Mouse (Mus musculus) midbrain, embryonic 16.5 days (tissue): Measurements from ENCODE around the gene Crebl2. TPM values are rescaled to one million over a fixed set of nuclear protein-coding genes. Genes with fewer than 3 reads are reported as not detected.

ENCODE experiments used
- ATAC-seq: fragments of 200-750 bp; cut with Nextera tagmentation; 2 replicates; pipeline ENCODE4 v1.8.0; 2017; ENCODE audit warnings: moderate TSS enrichment
- H3K27ac ChIP-seq: fragments of 300-500 bp; sonication (generic); 2 replicates; pipeline ENCODE4 v1.5.1; 2014; ENCODE audit warnings: mild to moderate bottlenecking, low read length, mixed read lengths
- H3K27me3 ChIP-seq: fragments of 300-500 bp; sonication (generic); 2 replicates; pipeline ENCODE4 v1.6.1; 2014; ENCODE audit warnings: low read depth, low read length, mixed read lengths; ENCODE audit not compliant: control insufficient read depth, insufficient read depth
- H3K36me3 ChIP-seq: fragments of 300-500 bp; sonication (generic); 2 replicates; pipeline ENCODE4 v1.6.1; 2014; ENCODE audit warnings: mild to moderate bottlenecking, low read length, moderate library complexity, mixed read lengths; ENCODE audit not compliant: control insufficient read depth, insufficient read depth
- H3K4me1 ChIP-seq: fragments of 300-500 bp; sonication (generic); 2 replicates; pipeline ENCODE4 v1.6.1; 2014; ENCODE audit warnings: mild to moderate bottlenecking, low read length, mixed read lengths; ENCODE audit not compliant: control insufficient read depth, insufficient read depth
- H3K4me2 ChIP-seq: fragments of 300-500 bp; sonication (generic); 2 replicates; pipeline ENCODE4 v1.6.1; 2014; ENCODE audit warnings: mild to moderate bottlenecking, low read length, mixed read lengths
- H3K4me3 ChIP-seq: fragments of 300-500 bp; sonication (generic); 2 replicates; pipeline ENCODE4 v1.5.1; 2014; ENCODE audit warnings: low read depth, mild to moderate bottlenecking, low read length, moderate library complexity, mixed read lengths
- H3K9ac ChIP-seq: fragments of 300-500 bp; sonication (generic); 2 replicates; pipeline ENCODE4 v1.6.1; 2014; ENCODE audit warnings: low read depth, low read length, mixed read lengths
- H3K9me3 ChIP-seq: fragments of 300-500 bp; sonication (generic); replicated peaks from 2 replicates; pipeline ENCODE4 v1.6.1; 2014; ENCODE audit warnings: mild to moderate bottlenecking, low read length, mixed read lengths; ENCODE audit not compliant: control insufficient read depth, poor library complexity, severe bottlenecking
- WGBS: fragments of 180-500 bp; shearing (Covaris S2); extraction: QIAGEN DNeasy Blood & Tissue Kit; methylation state at CpG from one replicate; pipeline ENCODE4 v1.1.7; 2014; 5-methylcytosine and 5-hydroxymethylcytosine counted together
- polyA plus RNA-seq: library from polyadenylated mRNA; unstranded; fragments of >200 nt; fragmentation: Nextera tagmentation; extraction: Ambion mirVana; gene quantifications from 2 replicates; pipeline ENCODE4 v1.2.1, GENCODE M21; 2015

Crebl2 gene
- polyA plus RNA-seq, 1 experiment from 2014 or later = 4.8 TPM

- WGBS = 74% methylated on average over 2 of the region's 2 CpGs
- no peaks in the 10 kb centered on the region for H3K9me3 ChIP-seq
- no peak overlapping the region for H3K9ac ChIP-seq
- H3K27me3 ChIP-seq = no peaks in the 10 kb centered on the region
- peaks cover 31% of the 10 kb centered on the region for H3K36me3 ChIP-seq
- no peak overlapping the region for H3K27ac ChIP-seq
- ATAC-seq = no peak
- no peak overlapping the region for H3K4me2 ChIP-seq
- H3K4me3 ChIP-seq = no peak overlapping the region
- no peaks in the 10 kb centered on the region for H3K4me1 ChIP-seq
These were observed 43.1 kb downstream of the Crebl2 start for GRCm38 (mm10) chr6:134873018-134873417.

DNA sequence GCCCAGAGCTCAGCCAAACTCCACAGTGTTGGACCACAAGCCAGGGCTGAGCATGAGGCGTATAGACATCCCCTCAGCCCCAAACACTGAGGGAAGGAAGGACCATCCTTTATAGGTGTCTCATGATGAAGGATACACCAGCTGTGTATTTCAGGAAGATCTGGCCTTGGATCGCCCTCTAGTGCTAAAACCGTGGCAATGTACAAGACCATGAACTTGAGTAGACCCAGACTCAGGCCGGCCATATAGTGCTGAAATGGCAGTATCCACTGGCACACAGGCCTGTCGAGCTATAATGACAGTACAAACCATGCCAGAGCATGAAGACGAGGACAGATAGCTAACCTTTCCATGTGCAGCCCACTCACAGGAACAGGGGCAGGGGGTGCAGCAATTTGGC is 46.8 kb downstream of the Crebl2 start:
- no peaks in the 10 kb centered on the region for H3K9me3 ChIP-seq
- no peak overlapping the region for H3K9ac ChIP-seq
- H3K4me2 ChIP-seq = no peak overlapping the region
- peaks cover 12% of the 10 kb centered on the region for H3K36me3 ChIP-seq
- 80% methylated on average over 6 of the region's 6 CpGs for WGBS
- H3K4me3 ChIP-seq = no peak overlapping the region
- H3K4me1 ChIP-seq = peaks cover 16% of the 10 kb centered on the region
- no peak overlapping the region for H3K27ac ChIP-seq
- no peaks in the 10 kb centered on the region for H3K27me3 ChIP-seq
- ATAC-seq = no peak

GRCm38 (mm10) chr6:134877276-134877675 is 47.3 kb downstream of the Crebl2 start:
- Histone ChIP-seq H3K9me3 (no peaks in the 10 kb centered on the region), H3K4me2 (no peak overlapping the region), H3K27me3 (no peaks in the 10 kb centered on the region), H3K4me3 (no peak overlapping the region), H3K9ac (no peak overlapping the region), H3K4me1 (peaks cover 16% of the 10 kb centered on the region), H3K27ac (no peak overlapping the region), H3K36me3 (peaks cover 10% of the 10 kb centered on the region)
- ATAC-seq = no peak
- WGBS = 93% methylated on average over 4 of the region's 4 CpGs

- H3K36me3 ChIP-seq = peaks cover 10% of the 10 kb centered on the region
- no peaks in the 10 kb centered on the region for H3K27me3 ChIP-seq
- peaks cover 16% of the 10 kb centered on the region for H3K4me1 ChIP-seq
- ATAC-seq = no peak
- H3K4me2 ChIP-seq = no peak overlapping the region
- H3K4me3 ChIP-seq = no peak overlapping the region
- H3K9me3 ChIP-seq = no peaks in the 10 kb centered on the region
- H3K27ac ChIP-seq = no peak overlapping the region
- 73% methylated on average over 1 of the region's 1 CpGs for WGBS
- H3K9ac ChIP-seq = no peak overlapping the region
These were observed 47.9 kb downstream of the Crebl2 start for GRCm38 (mm10) chr6:134877892-134878291.

DNA sequence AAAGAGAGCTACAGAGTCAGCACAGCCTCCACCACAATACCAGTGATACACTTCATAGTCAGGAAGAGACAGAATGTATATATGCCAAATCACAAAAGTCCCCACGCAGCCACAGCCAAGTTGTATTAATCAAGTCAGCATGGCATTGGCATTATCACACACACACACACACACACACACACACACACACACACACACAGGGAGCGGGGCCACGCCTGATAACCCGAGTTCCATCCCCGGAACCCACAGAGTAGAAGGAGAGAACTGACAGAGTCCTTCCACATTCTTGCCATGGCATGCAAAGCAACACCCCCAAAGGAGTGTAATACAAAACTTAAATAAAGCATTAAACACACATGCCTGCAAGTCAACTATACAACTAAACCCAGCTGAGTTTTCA is 49.6 kb downstream of the Crebl2 start:
- ATAC-seq = no peak
- H3K27ac ChIP-seq = no peak overlapping the region
- H3K9me3 ChIP-seq = no peaks in the 10 kb centered on the region
- no peak overlapping the region for H3K4me3 ChIP-seq
- WGBS = 93% methylated on average over 5 of the region's 5 CpGs
- H3K27me3 ChIP-seq = no peaks in the 10 kb centered on the region
- no peak overlapping the region for H3K9ac ChIP-seq
- peaks cover 29% of the 10 kb centered on the region for H3K4me1 ChIP-seq
- H3K36me3 ChIP-seq = peaks cover 8% of the 10 kb centered on the region
- H3K4me2 ChIP-seq = no peak overlapping the region

- Histone ChIP-seq H3K27ac (no peak overlapping the region), H3K9ac (no peak overlapping the region), H3K9me3 (no peaks in the 10 kb centered on the region), H3K27me3 (no peaks in the 10 kb centered on the region), H3K4me3 (no peak overlapping the region), H3K36me3 (peaks cover 8% of the 10 kb centered on the region), H3K4me2 (no peak overlapping the region), H3K4me1 (peaks cover 33% of the 10 kb centered on the region)
- 59% methylated on average over 2 of the region's 2 CpGs for WGBS
- ATAC-seq = no peak
These were observed 50.1 kb downstream of the Crebl2 start for GRCm38 (mm10) chr6:134880046-134880445.

- WGBS = 89% methylated on average over 4 of the region's 4 CpGs
- H3K4me3 ChIP-seq = no peak overlapping the region
- peaks cover 52% of the 10 kb centered on the region for H3K4me1 ChIP-seq
- H3K4me2 ChIP-seq = no peak overlapping the region
- no peaks in the 10 kb centered on the region for H3K27me3 ChIP-seq
- no peak overlapping the region for H3K27ac ChIP-seq
- no peaks in the 10 kb centered on the region for H3K36me3 ChIP-seq
- no peak for ATAC-seq
- H3K9ac ChIP-seq = no peak overlapping the region
- no peaks in the 10 kb centered on the region for H3K9me3 ChIP-seq
These were observed 53.7 kb downstream of the Crebl2 start for GRCm38 (mm10) chr6:134883661-134884060.

GRCm38 (mm10) chr6:134885515-134885914 is 55.6 kb downstream of the Crebl2 start:
- Histone ChIP-seq H3K36me3 (no peaks in the 10 kb centered on the region), H3K4me3 (peak overlapping the region; percentile 58; the same call in 1 of the 2 replicates), H3K4me1 (peaks cover 55% of the 10 kb centered on the region), H3K9me3 (no peaks in the 10 kb centered on the region), H3K27ac (no peak overlapping the region), H3K27me3 (no peaks in the 10 kb centered on the region), H3K9ac (no peak overlapping the region; the same call in 1 of the 2 replicates), H3K4me2 (peak overlapping the region; percentile 74)
- 89% methylated on average over 2 of the region's 2 CpGs for WGBS
- ATAC-seq = no peak

- 57% methylated on average over 8 of the region's 8 CpGs for WGBS
- peak overlapping the region; percentile 95 for H3K27ac ChIP-seq
- ATAC-seq = no peak
- peak overlapping the region; percentile 58 for H3K4me3 ChIP-seq
- peaks cover 46% of the 10 kb centered on the region for H3K4me1 ChIP-seq
- H3K9ac ChIP-seq = peak overlapping the region; percentile 66
- peak overlapping the region; percentile 74 for H3K4me2 ChIP-seq
- H3K36me3 ChIP-seq = no peaks in the 10 kb centered on the region
- no peaks in the 10 kb centered on the region for H3K27me3 ChIP-seq
- no peaks in the 10 kb centered on the region for H3K9me3 ChIP-seq
These were observed 56.5 kb downstream of the Crebl2 start for GRCm38 (mm10) chr6:134886475-134886874.
